Mouse (Mus musculus) kidney, embryonic 15.5 days (tissue): ENCODE measurements at regions not wholly inside any gene's neighbourhood (a gene's known extent, or its start where the extent isn't known, plus 50 kb on each side); places are given as distances from the start of the nearest gene placed in this dataset.

Experiments used
- ATAC-seq: fragments of 200-750 bp; cut with Nextera tagmentation; replicated peaks from 2 replicates; pipeline ENCODE4 v1.8.0; 2017; ENCODE audit warnings: moderate TSS enrichment; ENCODE audit not compliant: low FRiP score
- H3K27ac ChIP-seq: fragments of 300-500 bp; sonication (generic); 2 replicates; pipeline ENCODE4 v1.5.1; 2015; ENCODE audit warnings: mild to moderate bottlenecking, inconsistent platforms
- H3K27me3 ChIP-seq: fragments of 300-500 bp; sonication (generic); 2 replicates; pipeline ENCODE4 v1.6.1; 2015; ENCODE audit warnings: inconsistent platforms
- H3K36me3 ChIP-seq: fragments of 300-500 bp; sonication (generic); 2 replicates; pipeline ENCODE4 v1.6.1; 2015; ENCODE audit warnings: inconsistent platforms
- H3K4me1 ChIP-seq: fragments of 300-500 bp; sonication (generic); 2 replicates; pipeline ENCODE4 v1.6.1; 2015; ENCODE audit warnings: inconsistent platforms
- H3K4me2 ChIP-seq: fragments of 300-500 bp; sonication (generic); 2 replicates; pipeline ENCODE4 v1.6.1; 2015; ENCODE audit warnings: moderate library complexity, mild to moderate bottlenecking, inconsistent platforms
- H3K4me3 ChIP-seq: fragments of 300-500 bp; sonication (generic); replicated peaks from 2 replicates; pipeline ENCODE4 v1.5.1; 2015; ENCODE audit warnings: mild to moderate bottlenecking, inconsistent platforms
- H3K9ac ChIP-seq: fragments of 300-500 bp; sonication (generic); 2 replicates; pipeline ENCODE4 v1.6.1; 2015; ENCODE audit warnings: mild to moderate bottlenecking, inconsistent platforms
- H3K9me3 ChIP-seq: fragments of 300-500 bp; sonication (generic); replicated peaks from 2 replicates; pipeline ENCODE4 v1.6.1; 2016; ENCODE audit warnings: inconsistent platforms
- WGBS: fragments of 180-500 bp; shearing (Covaris S2); methylation state at CpG from one replicate; pipeline ENCODE4 v1.1.7; 2015; ENCODE audit warnings: mixed read lengths; 5-methylcytosine and 5-hydroxymethylcytosine counted together

GRCm38 (mm10) chr15:42246812-42247211 lies 2112.6 kb downstream of the 9330182O14Rik start:
- H3K4me2 ChIP-seq = no peak overlapping the region
- H3K4me3 ChIP-seq = no peak overlapping the region
- no peaks in the 10 kb centered on the region for H3K27me3 ChIP-seq
- 0 out of 2 replicates have a peak, but pooled peaks cover 3% of the 10 kb centered on the region for H3K9me3 ChIP-seq
- H3K36me3 ChIP-seq = no peaks in the 10 kb centered on the region
- no peak overlapping the region for H3K9ac ChIP-seq
- WGBS = 86% methylated on average over 1 of the region's 1 CpGs
- no peak for ATAC-seq
- no peak overlapping the region for H3K27ac ChIP-seq
- no peaks in the 10 kb centered on the region for H3K4me1 ChIP-seq

- no peak overlapping the region for H3K27ac ChIP-seq
- H3K4me2 ChIP-seq = no peak overlapping the region
- H3K27me3 ChIP-seq = no peaks in the 10 kb centered on the region
- H3K9me3 ChIP-seq = no peaks in the 10 kb centered on the region
- ATAC-seq = no peak
- H3K4me3 ChIP-seq = no peak overlapping the region
- 63% methylated on average over 2 of the region's 2 CpGs for WGBS
- no peaks in the 10 kb centered on the region for H3K4me1 ChIP-seq
- no peaks in the 10 kb centered on the region for H3K36me3 ChIP-seq
- H3K9ac ChIP-seq = no peak overlapping the region
These were observed 2118.7 kb downstream of the 9330182O14Rik start for GRCm38 (mm10) chr15:42252730-42253330.

GRCm38 (mm10) chr15:42256343-42256742 lies 2122.2 kb downstream of the 9330182O14Rik start:
- no peak overlapping the region for H3K9ac ChIP-seq
- H3K27me3 ChIP-seq = no peaks in the 10 kb centered on the region
- H3K36me3 ChIP-seq = no peaks in the 10 kb centered on the region
- no peak for ATAC-seq
- H3K4me3 ChIP-seq = no peak overlapping the region
- H3K4me1 ChIP-seq = no peaks in the 10 kb centered on the region
- H3K9me3 ChIP-seq = no peaks in the 10 kb centered on the region
- no peak overlapping the region for H3K4me2 ChIP-seq
- H3K27ac ChIP-seq = no peak overlapping the region
- whole genome bisulfite sequencing = 70% methylated on average over 2 of the region's 2 CpGs

GRCm38 (mm10) chr15:42275117-42275516 lies 2141.0 kb downstream of the 9330182O14Rik start:
- H3K4me2 ChIP-seq = no peak overlapping the region
- no peaks in the 10 kb centered on the region for H3K9me3 ChIP-seq
- no peak overlapping the region for H3K4me3 ChIP-seq
- no peak for ATAC-seq
- no peak overlapping the region for H3K27ac ChIP-seq
- WGBS = 48% methylated on average over 1 of the region's 1 CpGs
- no peaks in the 10 kb centered on the region for H3K27me3 ChIP-seq
- no peaks in the 10 kb centered on the region for H3K4me1 ChIP-seq
- H3K9ac ChIP-seq = no peak overlapping the region
- H3K36me3 ChIP-seq = no peaks in the 10 kb centered on the region

- Histone ChIP-seq H3K9me3 (no peaks in the 10 kb centered on the region), H3K4me1 (no peaks in the 10 kb centered on the region)
- ATAC-seq = no peak
These were observed 2143.1 kb downstream of the 9330182O14Rik start for GRCm38 (mm10) chr15:42277247-42277646.

GRCm38 (mm10) chr15:42280810-42281209 lies 2146.6 kb downstream of the 9330182O14Rik start:
- no peaks in the 10 kb centered on the region for H3K9me3 ChIP-seq
- no peak for ATAC-seq
- WGBS = 92% methylated on average over 3 of the region's 3 CpGs

More at GRCm38 (mm10) chr15:42277247-42277646, 2143.1 kb downstream of the 9330182O14Rik start:
- Histone ChIP-seq H3K27me3 (no peaks in the 10 kb centered on the region), H3K9ac (no peak overlapping the region), H3K27ac (no peak overlapping the region), H3K36me3 (no peaks in the 10 kb centered on the region), H3K4me2 (no peak overlapping the region), H3K4me3 (no peak overlapping the region)
- 83% methylated on average over 2 of the region's 2 CpGs for WGBS

GRCm38 (mm10) chr15:42296406-42296805 lies 2162.2 kb downstream of the 9330182O14Rik start:
- no peak for ATAC-seq
- Histone ChIP-seq H3K9ac (no peak overlapping the region), H3K4me1 (no peaks in the 10 kb centered on the region), H3K9me3 (no peaks in the 10 kb centered on the region), H3K27ac (0 out of 2 replicates have a peak overlapping the region, but pooled peaks have one; percentile 9), H3K27me3 (no peaks in the 10 kb centered on the region), H3K4me2 (no peak overlapping the region), H3K36me3 (no peaks in the 10 kb centered on the region), H3K4me3 (no peak overlapping the region)
- 48% methylated on average over 4 of the region's 4 CpGs for WGBS

More at GRCm38 (mm10) chr15:42280810-42281209, 2146.6 kb downstream of the 9330182O14Rik start:
- no peak overlapping the region for H3K4me3 ChIP-seq
- H3K27me3 ChIP-seq = no peaks in the 10 kb centered on the region
- H3K27ac ChIP-seq = no peak overlapping the region
- no peaks in the 10 kb centered on the region for H3K36me3 ChIP-seq
- no peak overlapping the region for H3K4me2 ChIP-seq
- H3K9ac ChIP-seq = no peak overlapping the region
- H3K4me1 ChIP-seq = no peaks in the 10 kb centered on the region

- H3K4me2 ChIP-seq = no peak overlapping the region
- no peaks in the 10 kb centered on the region for H3K4me1 ChIP-seq
- ATAC-seq = no peak
- H3K9me3 ChIP-seq = no peaks in the 10 kb centered on the region
- no peak overlapping the region for H3K27ac ChIP-seq
- H3K4me3 ChIP-seq = no peak overlapping the region
- no peaks in the 10 kb centered on the region for H3K36me3 ChIP-seq
- H3K9ac ChIP-seq = no peak overlapping the region
- H3K27me3 ChIP-seq = no peaks in the 10 kb centered on the region
These were observed 2163.3 kb downstream of the 9330182O14Rik start for GRCm38 (mm10) chr15:42297430-42297829.

GRCm38 (mm10) chr15:42301956-42302355 lies 2167.8 kb downstream of the 9330182O14Rik start:
- H3K36me3 ChIP-seq = no peaks in the 10 kb centered on the region
- no peak overlapping the region for H3K27ac ChIP-seq
- H3K4me3 ChIP-seq = no peak overlapping the region
- no peak overlapping the region for H3K4me2 ChIP-seq
- no peak overlapping the region for H3K9ac ChIP-seq
- WGBS = 78% methylated on average over 1 of the region's 1 CpGs
- H3K9me3 ChIP-seq = no peaks in the 10 kb centered on the region
- ATAC-seq = 0 out of 2 replicates have a peak, but pooled peaks have one; percentile 36
- no peaks in the 10 kb centered on the region for H3K4me1 ChIP-seq
- H3K27me3 ChIP-seq = no peaks in the 10 kb centered on the region

GRCm38 (mm10) chr15:42304097-42304496 lies 2169.9 kb downstream of the 9330182O14Rik start:
- no peak overlapping the region for H3K27ac ChIP-seq
- no peaks in the 10 kb centered on the region for H3K4me1 ChIP-seq
- 60% methylated on average over 3 of the region's 3 CpGs for WGBS
- no peaks in the 10 kb centered on the region for H3K27me3 ChIP-seq
- H3K9ac ChIP-seq = no peak overlapping the region
- no peaks in the 10 kb centered on the region for H3K36me3 ChIP-seq
- no peak overlapping the region for H3K4me3 ChIP-seq
- no peaks in the 10 kb centered on the region for H3K9me3 ChIP-seq
- no peak overlapping the region for H3K4me2 ChIP-seq
- ATAC-seq = no peak

GRCm38 (mm10) chr15:42309586-42309985 lies 2175.4 kb downstream of the 9330182O14Rik start:
- no peaks in the 10 kb centered on the region for H3K9me3 ChIP-seq
- no peaks in the 10 kb centered on the region for H3K27me3 ChIP-seq
- no peak overlapping the region for H3K4me2 ChIP-seq
- WGBS = 74% methylated on average over 5 of the region's 5 CpGs
- no peak overlapping the region for H3K9ac ChIP-seq
- H3K27ac ChIP-seq = no peak overlapping the region
- H3K36me3 ChIP-seq = no peaks in the 10 kb centered on the region
- H3K4me1 ChIP-seq = no peaks in the 10 kb centered on the region
- H3K4me3 ChIP-seq = no peak overlapping the region
- ATAC-seq = no peak

- no peaks in the 10 kb centered on the region for H3K27me3 ChIP-seq
- no peaks in the 10 kb centered on the region for H3K9me3 ChIP-seq
- no peaks in the 10 kb centered on the region for H3K4me1 ChIP-seq
- WGBS = 74% methylated on average over 4 of the region's 4 CpGs
- no peak overlapping the region for H3K4me2 ChIP-seq
- ATAC-seq = no peak
- H3K36me3 ChIP-seq = no peaks in the 10 kb centered on the region
- no peak overlapping the region for H3K4me3 ChIP-seq
- no peak overlapping the region for H3K9ac ChIP-seq
- no peak overlapping the region for H3K27ac ChIP-seq
These were observed 2177.0 kb downstream of the 9330182O14Rik start for GRCm38 (mm10) chr15:42311166-42311565.

- no peak for ATAC-seq
- no peak overlapping the region for H3K27ac ChIP-seq
- H3K4me3 ChIP-seq = no peak overlapping the region
- H3K9ac ChIP-seq = no peak overlapping the region
- 89% methylated on average over 1 of the region's 1 CpGs for WGBS
- H3K9me3 ChIP-seq = no peaks in the 10 kb centered on the region
- H3K4me1 ChIP-seq = no peaks in the 10 kb centered on the region
- H3K27me3 ChIP-seq = no peaks in the 10 kb centered on the region
- H3K36me3 ChIP-seq = no peaks in the 10 kb centered on the region
- H3K4me2 ChIP-seq = no peak overlapping the region
These were observed 2186.2 kb downstream of the 9330182O14Rik start for GRCm38 (mm10) chr15:42320349-42320748.
